19 mouse cellular contexts compared by ENCODE assay signal in the genomic region with DNA sequence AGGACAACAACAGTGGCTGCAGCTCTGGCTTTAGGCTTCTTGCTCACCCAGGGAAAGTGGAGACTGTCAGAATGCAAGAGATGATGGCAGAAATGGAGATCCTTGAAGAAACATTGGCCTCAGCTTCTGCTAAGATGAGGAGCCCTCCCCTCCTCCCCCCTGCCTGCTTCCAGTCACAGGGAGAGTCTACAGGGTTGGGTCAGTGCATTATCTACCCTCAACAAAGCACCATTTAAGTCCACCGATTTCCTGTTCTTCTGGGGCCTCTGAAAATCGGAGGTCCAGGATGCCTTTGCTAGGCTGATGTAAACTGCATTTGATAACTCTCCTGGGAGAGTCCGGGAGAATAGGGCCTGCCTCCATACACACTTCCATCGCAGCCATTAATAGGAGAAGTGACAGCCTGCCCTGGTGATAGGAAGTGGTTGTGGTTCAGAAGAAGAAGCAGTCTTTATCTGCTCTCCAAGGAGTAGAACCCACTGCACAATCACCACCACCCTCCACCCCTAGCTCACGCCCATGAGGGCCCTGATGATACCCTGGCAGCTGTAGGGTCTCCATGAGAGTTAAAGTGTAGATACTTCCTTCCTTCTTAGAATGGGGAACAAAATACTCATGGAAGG.
DNase-seq lines count a peak whose midpoint lies in the region; ATAC-seq and TF ChIP-seq lines count a peak whose summit lies in the region.
"Had no signal": no experiment of that assay in that cellular context is flagged by ENCODE, and none has a peak within 500 bp of the region (broad histone marks: within the 10 kb centered on the region; RNA-seq: fewer than 3 reads in every experiment).

No protein-coding gene starts in this region.

- TF ChIP-seq CTCF in forebrain, postnatal 0 days (IDR thresholded peaks at IDR 0.05; ENCODE audit: low read depth) = no peak
- no peak for TF ChIP-seq CTCF in MEL (IDR thresholded peaks at IDR 0.05 in 2 of 3, conservative IDR thresholded peaks at IDR 0.05 in 1 of 3; ENCODE audit: control insufficient read depth in 1 of 3, insufficient read depth in 1 of 3, low read depth in 2 of 3, low read length in 3 of 3, poor library complexity in 1 of 3, severe bottlenecking in 1 of 3)
- no peak for TF ChIP-seq CTCF in liver, postnatal 0 days (IDR thresholded peaks at IDR 0.05; ENCODE audit: low read depth)

- peak; percentile 91 to 93 for TF ChIP-seq EP300 in MEL (IDR thresholded peaks at IDR 0.05; ENCODE audit: low read depth in 1 of 2, low read length in 2 of 2)
- no peak for TF ChIP-seq EP300 in liver, postnatal 0 days (IDR thresholded peaks at IDR 0.05; ENCODE audit: low read depth)

- no peak overlapping the region for H3K4me2 ChIP-seq in forebrain, postnatal 0 days (ENCODE audit: low read depth)
- no peak overlapping the region for H3K4me2 ChIP-seq in liver, postnatal 0 days (ENCODE audit: low read depth, low read length)
- H3K4me2 ChIP-seq: embryonic facial prominence, embryonic 13.5 days; hindbrain, embryonic 15.5 days; limb, embryonic 15.5 days; midbrain, embryonic 12.5 days had no signal

- peak in 1 of 2 experiments; percentile 66; a peak in 2 of 4 replicates for TF ChIP-seq POLR2A in MEL (IDR thresholded peaks at IDR 0.05; ENCODE audit: control insufficient read depth in 1 of 2, insufficient read depth in 1 of 2, low read depth in 1 of 2, low read length in 2 of 2, poor library complexity in 1 of 2)

- H3K27me3 ChIP-seq in forebrain, embryonic 10.5 days (ENCODE audit: poor library complexity, severe bottlenecking) = no peaks in the 10 kb centered on the region
- no peaks in the 10 kb centered on the region for H3K27me3 ChIP-seq in forebrain, postnatal 0 days (ENCODE audit: insufficient read depth, low read length)
- no peaks in the 10 kb centered on the region for H3K27me3 ChIP-seq in MEL (ENCODE audit: control insufficient read depth in 1 of 2, insufficient read depth in 2 of 2, low read length in 2 of 2)
- H3K27me3 ChIP-seq in liver, postnatal 0 days (ENCODE audit: insufficient read depth, low read length) = no peaks in the 10 kb centered on the region
- H3K27me3 ChIP-seq: embryonic facial prominence, embryonic 13.5 days; hindbrain, embryonic 15.5 days; limb, embryonic 15.5 days; midbrain, embryonic 12.5 days had no signal

- H3K9ac ChIP-seq in forebrain, postnatal 0 days = no peak overlapping the region
- H3K9ac ChIP-seq in MEL (ENCODE audit: control insufficient read depth, low read depth, low read length, poor library complexity, severe bottlenecking) = peak overlapping the region; percentile 53
- H3K9ac ChIP-seq in liver, postnatal 0 days (replicated peaks) = no peak overlapping the region
- H3K9ac ChIP-seq: embryonic facial prominence, embryonic 13.5 days; hindbrain, embryonic 15.5 days; limb, embryonic 15.5 days; midbrain, embryonic 12.5 days had no signal

- no peak for TF ChIP-seq RAD21 in MEL (IDR thresholded peaks at IDR 0.05; ENCODE audit: low read depth, low read length)

- ATAC-seq in forebrain, postnatal 0 days = no peak
- peak; percentile 86 for ATAC-seq in inflammation-experienced regulatory T-cells, adult 6 months
- ATAC-seq in liver, postnatal 0 days = peak; percentile 58

- 80% methylated on average over 5 of the region's 5 CpGs for WGBS in forebrain, embryonic 10.5 days
- WGBS in forebrain, postnatal 0 days = 80% methylated on average over 5 of the region's 5 CpGs
- 27% methylated on average over 5 of the region's 5 CpGs for WGBS in liver, postnatal 0 days (ENCODE audit: insufficient replicate concordance)

- peaks cover 34% of the 10 kb centered on the region for H3K4me1 ChIP-seq in forebrain, embryonic 10.5 days
- 0 out of 2 replicates have a peak, but pooled peaks cover 5% of the 10 kb centered on the region for H3K4me1 ChIP-seq in forebrain, postnatal 0 days (ENCODE audit: insufficient read depth)
- peaks cover 30 to 60% of the 10 kb centered on the region in 2 experiments for H3K4me1 ChIP-seq in MEL (ENCODE audit: control insufficient read depth in 1 of 2, insufficient read depth in 2 of 2, low read length in 2 of 2)
- peaks cover 9% of the 10 kb centered on the region; the same call in 1 of the 2 replicates for H3K4me1 ChIP-seq in liver, postnatal 0 days (ENCODE audit: insufficient read depth)

- peaks cover 11% of the 10 kb centered on the region for H3K79me2 ChIP-seq in MEL (ENCODE audit: control insufficient read depth, insufficient read depth, low read length, poor library complexity)

- peak overlapping the region; percentile 44 for H3K27ac ChIP-seq in forebrain, embryonic 10.5 days
- no peak overlapping the region for H3K27ac ChIP-seq in forebrain, postnatal 0 days (ENCODE audit: low read depth, low read length)
- H3K27ac ChIP-seq in MEL (ENCODE audit: control insufficient read depth, low read depth, low read length) = peak overlapping the region; percentile 95
- no peak overlapping the region for H3K27ac ChIP-seq in liver, postnatal 0 days (ENCODE audit: low read depth)
- H3K27ac ChIP-seq: embryonic facial prominence, embryonic 13.5 days; hindbrain, embryonic 15.5 days; limb, embryonic 15.5 days; midbrain, embryonic 12.5 days had no signal

- no peaks in the 10 kb centered on the region for H3K9me3 ChIP-seq in forebrain, embryonic 10.5 days
- H3K9me3 ChIP-seq in forebrain, postnatal 0 days (ENCODE audit: low read length) = no peaks in the 10 kb centered on the region
- H3K9me3 ChIP-seq in MEL (replicated peaks; ENCODE audit: insufficient read depth, low read length) = no peaks in the 10 kb centered on the region
- no peaks in the 10 kb centered on the region for H3K9me3 ChIP-seq in liver, postnatal 0 days (ENCODE audit: low read length)
- H3K9me3 ChIP-seq: embryonic facial prominence, embryonic 13.5 days; hindbrain, embryonic 15.5 days; limb, embryonic 15.5 days; midbrain, embryonic 12.5 days had no signal

- H3K36me3 ChIP-seq in forebrain, embryonic 10.5 days (replicated peaks) = no peaks in the 10 kb centered on the region
- no peaks in the 10 kb centered on the region for H3K36me3 ChIP-seq in forebrain, postnatal 0 days (ENCODE audit: insufficient read depth)
- H3K36me3 ChIP-seq in MEL (ENCODE audit: control insufficient read depth in 1 of 2, insufficient read depth in 2 of 2, low read length in 2 of 2) = peaks cover 0 to 50% of the 10 kb centered on the region in 2 experiments; a peak in 2 of 4 replicates
- no peaks in the 10 kb centered on the region for H3K36me3 ChIP-seq in liver, postnatal 0 days (replicated peaks; ENCODE audit: insufficient read depth, low read length)
- H3K36me3 ChIP-seq: embryonic facial prominence, embryonic 13.5 days; hindbrain, embryonic 15.5 days; limb, embryonic 15.5 days; midbrain, embryonic 12.5 days had no signal

- no peak for DNase-seq in forebrain, embryonic 10.5 days (ENCODE audit: extremely low spot score, low spot score)
- DNase-seq in forebrain, postnatal 0 days = no peak
- DNase-seq in MEL (ENCODE audit: low read depth, low spot score) = peak; percentile 96
- no peak for DNase-seq in liver, postnatal 0 days
- DNase-seq in ovary, postnatal 10 days (ENCODE audit: low spot score) = no peak
- no peak for DNase-seq in cerebellum, postnatal 36 days
- DNase-seq in kidney, adult 8-10 months = no peak
- DNase-seq: adrenal gland, adult 2 months; cerebellum, adult 11 months; cerebellum, postnatal 25 days; heart, adult 18-20 months; heart, postnatal 10 days; kidney, adult 2 months; kidney, postnatal 25 days had no signal

- H3K4me3 ChIP-seq in forebrain, embryonic 10.5 days = no peak overlapping the region
- H3K4me3 ChIP-seq in forebrain, postnatal 0 days (ENCODE audit: low read depth, low read length) = no peak overlapping the region
- no peak overlapping the region for H3K4me3 ChIP-seq in MEL (ENCODE audit: control insufficient read depth in 1 of 2, insufficient read depth in 1 of 2, low read depth in 2 of 2, low read length in 2 of 2)
- no peak overlapping the region for H3K4me3 ChIP-seq in liver, postnatal 0 days (ENCODE audit: low read depth, low read length)
- H3K4me3 ChIP-seq: embryonic facial prominence, embryonic 13.5 days; hindbrain, embryonic 15.5 days; limb, embryonic 15.5 days; midbrain, embryonic 12.5 days had no signal

TF ChIP-seq in MEL, 35 proteins besides CTCF, POLR2A, EP300 and RAD21 (continues in another document):
- TF ChIP-seq MXI1 (IDR thresholded peaks at IDR 0.05; ENCODE audit: low read depth, low read length) (peak; percentile 84), TBP (IDR thresholded peaks at IDR 0.05; ENCODE audit: low read depth, low read length) (peak; percentile 94), E2F4 (IDR thresholded peaks at IDR 0.05; ENCODE audit: borderline replicate concordance, low read depth, low read length) (no peak), NRF1 (IDR thresholded peaks at IDR 0.05; ENCODE audit: insufficient read depth, low read depth, low read length, poor library complexity, severe bottlenecking) (no peak), SMC3 (IDR thresholded peaks at IDR 0.05; ENCODE audit: low read depth, low read length) (no peak; the same call in 1 of the 2 replicates), BHLHE40 (IDR thresholded peaks at IDR 0.05; ENCODE audit: borderline replicate concordance, low read depth, low read length) (peak; percentile 68), ZC3H11A (IDR thresholded peaks at IDR 0.05; ENCODE audit: low read depth, low read length) (no peak), RCOR1 (IDR thresholded peaks at IDR 0.05; ENCODE audit: low read depth, low read length) (peak; percentile 88), ETS1 (IDR thresholded peaks at IDR 0.05; ENCODE audit: low read depth, low read length) (peak; percentile 89), NELFE (IDR thresholded peaks at IDR 0.05; ENCODE audit: low read depth, low read length) (peak; percentile 46; the same call in 1 of the 2 replicates), CHD1 (IDR thresholded peaks at IDR 0.05; ENCODE audit: low read depth, low read length) (no peak), SIN3A (IDR thresholded peaks at IDR 0.05; ENCODE audit: low read length) (peak; percentile 90), JUND (IDR thresholded peaks at IDR 0.05; ENCODE audit: low read depth, low read length) (0 out of 2 replicates have a peak, but pooled peaks have one; percentile 13), MAFK (IDR thresholded peaks at IDR 0.05; ENCODE audit: borderline replicate concordance, low read depth, low read length) (no peak), KAT2A (conservative IDR thresholded peaks at IDR 0.05; ENCODE audit: low read depth, low read length) (peak; percentile 31; the same call in 1 of the 2 replicates), GABPA (IDR thresholded peaks at IDR 0.05; ENCODE audit: low read depth, low read length) (no peak), ZNF384 (IDR thresholded peaks at IDR 0.05; ENCODE audit: low read depth, low read length) (no peak), GATA1 (IDR thresholded peaks at IDR 0.05; ENCODE audit: low read depth, low read length) (peak; percentile 87), ELF1 (IDR thresholded peaks at IDR 0.05; ENCODE audit: low read depth, low read length) (peak; percentile 44), ZKSCAN1 (IDR thresholded peaks at IDR 0.05; ENCODE audit: low read depth, low read length) (no peak), UBTF (IDR thresholded peaks at IDR 0.05; ENCODE audit: borderline replicate concordance, insufficient read depth, low read depth, low read length) (peak; percentile 88; the same call in 1 of the 2 replicates)

Comparison
In these comparisons a context has a peak if more than half of its experiments do, and no peak if none do; other contexts are left out.
1. H3K27ac ChIP-seq: peak in forebrain, embryonic 10.5 days (single experiment) and MEL (single experiment); none in forebrain, postnatal 0 days (single experiment) and liver, postnatal 0 days (single experiment).